Mouse (Mus musculus) adrenal gland, adult (tissue): ENCODE measurements at regions not wholly inside any gene's neighbourhood (a gene's known extent, or its start where the extent isn't known, plus 50 kb on each side); places are given as distances from the start of the nearest gene placed in this dataset.
"Not testable (repeated sequence)": the region's sequence is repeated elsewhere in the genome, so short reads cannot be mapped to it uniquely, and the experiment has no call there.

Source experiments
- DNase-seq, 2 experiments: peaks; one replicate each; pipeline ENCODE4 v3.0.0; 2022 to 2023; ENCODE audit warnings: low spot score in 1 of 2; ENCODE audit not compliant: inconsistent age in 2 of 2

GRCm38 (mm10) chr5:23331041-23331440 lies 103.2 kb upstream of the Kmt2e start:
- DNase-seq: peak in 1 of 2 experiments; percentile 19

GRCm38 (mm10) chr5:23347208-23347607 lies 87.0 kb upstream of the Kmt2e start:
- DNase-seq: no peak

GRCm38 (mm10) chr5:23350647-23351046 lies 83.6 kb upstream of the Kmt2e start:
- not testable (repeated sequence) for DNase-seq

- DNase-seq: not testable (repeated sequence)
These were observed 71.8 kb upstream of the Kmt2e start for GRCm38 (mm10) chr5:23362412-23362811.
